Mouse (Mus musculus) lung, postnatal 14 days (tissue): ENCODE measurements around the gene Smc1a.
A peak's percentile ranks its signal among the peaks of the same experiment; 100 is the strongest.

Experiments used
- DNase-seq: peaks from one replicate; pipeline ENCODE4 v3.0.0; 2021

Smc1a gene

GRCm38 (mm10) chrX:152016151-152017145, at the start of gene Smc1a, which contains the start of gene Ribc1:
Gene Smc1a, plus strand, starts transcription at chrX:152016428.
Gene Ribc1, minus strand, starts transcription at chrX:152016295.
- DNase-seq: peak; percentile 91

- DNase-seq: no peak
Observed at GRCm38 (mm10) chrX:151999006-151999710, 17.1 kb upstream of the Smc1a start.

- no peak for DNase-seq
Observed at GRCm38 (mm10) chrX:152001182-152001684, 15.0 kb upstream of the Smc1a start.

GRCm38 (mm10) chrX:152001737-152002710, 14.2 kb upstream of the Smc1a start, which contains the start of gene Hsd17b10:
Gene Hsd17b10, plus strand, starts transcription at chrX:152001845.
- peak; percentile 83 for DNase-seq

GRCm38 (mm10) chrX:152002865-152003264, 13.4 kb upstream of the Smc1a start:
- DNase-seq: no peak

DNA sequence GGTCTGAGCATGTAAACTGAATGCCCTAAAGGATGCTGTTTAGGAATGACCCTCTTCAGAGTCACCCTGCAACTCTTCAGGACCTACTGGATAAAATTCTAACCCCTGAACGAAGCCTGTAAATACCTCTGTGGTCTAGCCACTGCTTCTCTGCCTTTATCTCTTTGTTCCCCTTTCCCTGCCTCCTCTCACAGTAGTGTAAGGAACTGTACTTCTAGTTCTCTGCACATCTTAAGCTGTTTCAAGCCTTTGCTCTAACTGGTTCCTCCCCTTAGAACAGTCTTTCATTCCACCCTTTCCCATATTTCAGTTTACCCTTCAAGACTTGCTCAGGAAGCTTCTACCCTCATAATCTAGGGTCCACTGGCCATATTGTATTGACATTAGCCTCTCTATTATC, 8.4 kb upstream of the Smc1a start:
- DNase-seq: no peak

DNA sequence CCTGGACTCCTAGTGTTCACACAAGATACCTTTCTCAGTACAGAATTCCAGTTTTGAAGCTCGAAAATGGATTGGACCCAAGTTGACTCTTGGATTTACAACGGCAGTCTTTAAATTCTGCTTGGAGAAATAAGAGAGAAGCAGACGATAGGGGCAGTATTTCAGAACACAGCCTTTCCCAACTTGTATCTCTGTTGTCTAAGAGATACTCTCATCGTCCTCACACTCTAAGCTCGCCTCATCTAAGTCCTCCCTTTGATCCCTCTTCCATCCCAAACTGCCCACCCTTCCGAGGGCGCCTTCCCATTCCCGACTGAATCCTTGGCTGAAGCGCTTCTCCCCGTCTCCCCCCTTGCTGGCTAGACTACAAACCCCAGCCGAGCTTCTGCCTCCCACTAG, 477 bp upstream of the Smc1a start:
- no peak for DNase-seq

DNA sequence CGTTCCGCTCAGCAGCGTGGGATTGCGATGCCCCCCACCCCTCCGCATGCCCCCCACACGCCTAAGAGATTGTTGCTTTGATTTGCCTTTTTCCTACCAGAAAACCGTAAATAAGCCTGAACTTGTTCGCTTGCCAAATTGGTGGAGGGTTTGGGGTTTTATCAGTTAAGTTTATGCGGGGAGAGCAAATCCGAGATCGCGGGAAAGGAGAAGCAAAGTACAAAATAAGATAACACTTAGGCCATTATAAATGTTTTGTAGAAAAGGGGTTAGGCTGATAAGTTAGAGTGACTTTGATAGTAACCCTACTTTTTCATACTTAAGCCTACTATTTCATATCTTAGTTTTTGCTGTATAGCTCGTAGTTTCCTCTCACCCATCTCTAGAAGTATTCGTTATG, 958 bp downstream of the Smc1a start:
- DNase-seq: no peak

- no peak for DNase-seq
Observed at GRCm38 (mm10) chrX:152019294-152019693, 3.1 kb downstream of the Smc1a start.

DNA sequence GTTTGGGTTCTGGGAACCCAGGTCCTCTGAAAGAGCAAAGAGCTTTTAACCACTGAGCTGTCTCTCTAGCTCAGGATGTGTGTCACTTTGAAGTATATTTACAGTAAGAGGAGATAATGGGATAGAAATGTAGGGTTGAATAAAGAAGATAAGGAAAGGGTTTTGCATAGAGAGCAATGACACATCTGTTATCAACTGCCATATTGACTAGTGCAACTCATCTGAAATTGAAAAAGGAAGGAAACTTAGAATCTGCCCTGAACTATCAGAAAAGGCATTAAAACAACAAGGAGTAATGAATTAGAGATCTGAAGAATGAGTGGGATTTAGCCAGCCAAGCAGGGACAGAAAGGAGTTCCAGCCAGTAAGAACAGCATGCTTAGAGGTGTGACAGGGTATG, 23.6 kb downstream of the Smc1a start:
- no peak for DNase-seq

DNA sequence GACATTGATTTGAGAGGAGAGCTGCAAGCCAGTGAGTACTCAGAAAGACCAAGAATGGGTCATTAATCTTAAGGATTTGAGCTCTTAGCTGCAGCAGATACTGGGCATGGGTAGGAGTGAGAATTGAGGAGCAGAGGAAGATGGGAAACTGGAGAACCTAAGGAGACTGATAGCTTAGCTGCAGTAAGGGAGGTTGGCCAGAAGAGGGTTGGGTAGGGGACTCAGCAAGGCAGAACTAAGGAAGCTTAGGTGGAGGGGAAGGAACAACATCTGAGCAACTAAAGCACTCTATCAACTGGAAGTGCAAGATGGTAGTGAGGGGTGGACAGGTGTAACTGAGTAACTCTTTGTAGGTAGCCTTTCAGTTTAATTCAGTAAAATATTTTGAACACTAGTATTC, 31.0 kb downstream of the Smc1a start:
- no peak for DNase-seq

DNA sequence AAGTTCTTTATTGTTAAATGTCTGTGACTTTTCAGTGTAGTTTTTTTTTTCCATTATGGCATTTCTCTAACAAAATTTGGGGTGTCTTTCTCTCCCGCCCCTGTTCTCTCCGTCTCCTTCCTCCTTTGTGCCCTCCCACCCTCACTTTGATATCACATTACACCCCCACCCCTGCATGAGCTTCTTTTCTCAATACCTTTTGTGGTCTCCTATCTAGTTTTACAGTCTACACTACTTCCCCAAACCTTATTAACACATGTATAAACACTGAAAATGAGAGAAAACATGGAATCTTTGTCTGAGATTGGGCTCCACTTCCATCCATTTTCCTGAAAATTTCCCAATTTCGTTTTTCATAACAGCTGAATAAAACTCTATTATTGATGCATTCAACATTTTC, 36.3 kb downstream of the Smc1a start:
- DNase-seq: no peak

- DNase-seq: no peak
Observed at GRCm38 (mm10) chrX:152054094-152054493, 37.9 kb downstream of the Smc1a start.

GRCm38 (mm10) chrX:152065674-152066073, 49.4 kb downstream of the Smc1a start:
- DNase-seq: no peak

DNA sequence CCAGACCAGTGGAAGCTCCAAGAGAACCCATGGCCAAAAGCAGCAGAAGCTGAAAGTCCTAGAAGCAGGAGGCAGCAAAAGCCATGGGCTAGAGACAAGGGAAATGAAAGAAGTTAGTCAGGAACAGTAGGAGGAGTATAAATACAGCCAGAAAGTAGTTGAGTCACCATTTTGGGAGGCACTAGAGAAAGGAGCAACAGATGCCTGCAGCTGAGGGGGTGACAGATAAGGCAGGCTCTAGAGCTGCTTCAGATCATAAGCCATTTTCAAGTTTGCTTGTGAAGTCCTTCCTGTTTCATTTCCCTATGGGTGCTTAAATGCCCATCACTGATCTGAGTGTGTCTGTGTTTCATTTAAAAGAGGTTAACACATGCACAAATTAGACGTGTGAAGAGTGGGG, 51.6 kb downstream of the Smc1a start:
- DNase-seq: no peak

DNA sequence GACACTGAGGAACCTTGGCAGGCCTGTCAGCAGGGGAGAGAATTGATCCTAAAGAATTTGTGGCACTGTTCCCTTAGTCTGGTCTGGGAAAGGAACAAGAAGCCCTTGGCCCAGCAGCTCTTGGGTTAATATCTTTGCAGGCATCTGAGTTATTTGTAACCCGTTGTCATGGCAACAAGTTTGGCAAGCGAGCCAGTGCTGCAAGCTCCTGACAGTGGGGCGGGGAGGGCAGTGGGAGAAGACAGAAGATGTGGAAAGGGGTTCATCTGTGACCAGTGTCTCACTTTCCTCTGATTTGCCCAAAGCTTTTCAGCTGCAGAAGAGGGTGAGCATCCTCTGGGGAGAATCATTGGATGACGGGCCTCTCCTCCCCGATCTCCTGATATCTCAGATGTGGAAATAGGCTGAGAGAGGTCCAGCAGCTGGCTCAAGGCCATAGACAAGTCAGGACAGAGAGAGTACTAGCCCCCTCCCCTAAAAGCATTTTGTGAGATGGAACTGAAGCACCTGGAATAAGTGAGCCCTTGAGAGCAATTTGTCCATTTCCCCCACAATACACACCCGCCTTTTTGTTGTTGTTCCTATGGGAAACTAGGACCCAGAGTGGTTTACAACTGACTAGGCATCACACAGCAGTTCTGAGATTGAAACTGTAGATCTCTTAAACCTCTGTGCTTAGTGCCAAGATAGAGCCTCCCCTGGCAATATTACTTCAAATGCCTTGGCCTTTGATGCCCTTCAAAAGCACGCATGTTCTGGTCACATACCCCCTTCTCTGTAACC, 73.8 kb downstream of the Smc1a start:
- peak; percentile 9 for DNase-seq

- no peak for DNase-seq
Observed at GRCm38 (mm10) chrX:152097572-152097971, 81.3 kb downstream of the Smc1a start.
